Mouse (Mus musculus): ENCODE measurements around the gene Tas1r1. TPM values are rescaled to one million over a fixed set of nuclear protein-coding genes. Genes with fewer than 3 reads are reported as not detected.

Gene Tas1r1
- polyA plus RNA-seq, 1 experiment from 2014 or later: 0.66 TPM

- Histone ChIP-seq H3K9me3 (ENCODE audit: control insufficient read depth, low read length) (no peaks in the 10 kb centered on the region), H3K27ac (ENCODE audit: low read depth, low read length) (no peak overlapping the region), H3K27me3 (ENCODE audit: control insufficient read depth, insufficient read depth, low read length) (no peaks in the 10 kb centered on the region), H3K4me3 (ENCODE audit: low read depth, low read length) (no peak overlapping the region), H3K4me2 (ENCODE audit: low read depth) (no peak overlapping the region), H3K9ac (ENCODE audit: low read length) (no peak overlapping the region), H3K4me1 (ENCODE audit: control insufficient read depth, insufficient read depth, low read length) (no peaks in the 10 kb centered on the region), H3K36me3 (ENCODE audit: control insufficient read depth, insufficient read depth, low read length) (no peaks in the 10 kb centered on the region)
- DNase-seq (ENCODE audit: low spot score): no peak
- WGBS: 92% methylated on average over 10 of the region's 10 CpGs
- no peak for ATAC-seq (ENCODE audit: insufficient read depth, low FRiP score, low TSS enrichment)
These were observed 39.8 kb upstream of the Tas1r1 start for GRCm38 (mm10) chr4:152078105-152078530.

DNA sequence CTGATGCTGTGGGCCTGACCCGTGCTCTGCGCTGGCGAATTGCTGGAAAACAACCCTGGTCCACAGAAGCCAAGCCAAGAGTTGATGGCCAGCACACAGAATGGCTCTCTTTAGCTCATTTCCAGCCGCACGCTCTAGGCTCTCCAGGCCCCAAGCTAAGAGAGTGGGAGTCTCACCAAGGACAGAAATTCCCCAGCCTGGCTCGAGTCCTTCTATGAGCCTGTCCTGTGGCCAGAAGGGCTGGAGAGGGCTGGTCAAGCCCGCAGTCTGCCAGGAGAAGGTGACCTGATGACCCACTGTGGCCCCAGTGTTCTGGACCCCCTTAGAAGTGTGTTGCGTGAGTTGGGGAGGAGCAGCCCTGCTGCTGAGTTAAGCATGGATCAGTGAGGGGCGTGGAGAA is 38.8 kb upstream of the Tas1r1 start:
- Histone ChIP-seq H3K9me3 (ENCODE audit: control insufficient read depth, low read length) (no peaks in the 10 kb centered on the region), H3K27me3 (ENCODE audit: control insufficient read depth, insufficient read depth, low read length) (no peaks in the 10 kb centered on the region), H3K27ac (ENCODE audit: low read depth, low read length) (no peak overlapping the region), H3K4me3 (ENCODE audit: low read depth, low read length) (no peak overlapping the region), H3K9ac (ENCODE audit: low read length) (no peak overlapping the region), H3K4me1 (ENCODE audit: control insufficient read depth, insufficient read depth, low read length) (peaks cover 4% of the 10 kb centered on the region; the same call in 1 of the 2 replicates), H3K4me2 (ENCODE audit: low read depth) (no peak overlapping the region), H3K36me3 (ENCODE audit: control insufficient read depth, insufficient read depth, low read length) (no peaks in the 10 kb centered on the region)
- ATAC-seq (ENCODE audit: insufficient read depth, low FRiP score, low TSS enrichment) (no peak), DNase-seq (ENCODE audit: low spot score) (no peak)
- WGBS: 81% methylated on average over 9 of the region's 9 CpGs

GRCm38 (mm10) chr4:152074548-152074947 is 36.2 kb upstream of the Tas1r1 start:
- Histone ChIP-seq H3K27ac (ENCODE audit: low read depth, low read length) (no peak overlapping the region), H3K27me3 (ENCODE audit: control insufficient read depth, insufficient read depth, low read length) (no peaks in the 10 kb centered on the region), H3K36me3 (ENCODE audit: control insufficient read depth, insufficient read depth, low read length) (no peaks in the 10 kb centered on the region), H3K4me2 (ENCODE audit: low read depth) (no peak overlapping the region), H3K9me3 (ENCODE audit: control insufficient read depth, low read length) (no peaks in the 10 kb centered on the region), H3K4me1 (ENCODE audit: control insufficient read depth, insufficient read depth, low read length) (peaks cover 4% of the 10 kb centered on the region; the same call in 1 of the 2 replicates), H3K4me3 (ENCODE audit: low read depth, low read length) (no peak overlapping the region), H3K9ac (ENCODE audit: low read length) (no peak overlapping the region)
- ATAC-seq (ENCODE audit: insufficient read depth, low FRiP score, low TSS enrichment) (no peak), DNase-seq (ENCODE audit: low spot score) (no peak)
- WGBS: 80% methylated on average over 9 of the region's 9 CpGs

DNA sequence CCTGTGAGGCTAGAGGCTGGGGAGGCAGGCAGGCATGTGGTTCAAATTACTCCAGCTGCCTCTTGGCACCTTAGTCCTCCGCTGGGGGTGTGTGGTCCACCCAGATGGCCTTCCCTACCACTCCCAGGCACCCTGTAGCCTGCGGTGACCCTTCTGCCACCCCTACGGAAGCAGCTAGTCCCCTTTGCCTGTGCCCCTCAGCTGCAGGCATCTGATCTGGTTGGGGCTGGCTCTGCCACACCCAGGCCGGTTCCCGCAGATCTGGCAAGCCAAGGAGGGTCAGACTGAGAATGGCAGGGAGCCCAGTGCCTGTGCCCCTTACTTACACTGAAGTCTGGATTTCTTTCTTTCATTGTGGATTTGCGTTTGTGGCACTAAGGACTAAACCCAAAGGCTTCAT is 35.3 kb upstream of the Tas1r1 start:
- Histone ChIP-seq H3K27ac (ENCODE audit: low read depth, low read length) (no peak overlapping the region), H3K4me2 (ENCODE audit: low read depth) (no peak overlapping the region), H3K4me3 (ENCODE audit: low read depth, low read length) (no peak overlapping the region), H3K9me3 (ENCODE audit: control insufficient read depth, low read length) (no peaks in the 10 kb centered on the region), H3K4me1 (ENCODE audit: control insufficient read depth, insufficient read depth, low read length) (peaks cover 4% of the 10 kb centered on the region; the same call in 1 of the 2 replicates), H3K9ac (ENCODE audit: low read length) (no peak overlapping the region), H3K27me3 (ENCODE audit: control insufficient read depth, insufficient read depth, low read length) (no peaks in the 10 kb centered on the region), H3K36me3 (ENCODE audit: control insufficient read depth, insufficient read depth, low read length) (no peaks in the 10 kb centered on the region)
- WGBS: 85% methylated on average over 6 of the region's 6 CpGs
- DNase-seq (ENCODE audit: low spot score) (no peak), ATAC-seq (ENCODE audit: insufficient read depth, low FRiP score, low TSS enrichment) (no peak)

DNA sequence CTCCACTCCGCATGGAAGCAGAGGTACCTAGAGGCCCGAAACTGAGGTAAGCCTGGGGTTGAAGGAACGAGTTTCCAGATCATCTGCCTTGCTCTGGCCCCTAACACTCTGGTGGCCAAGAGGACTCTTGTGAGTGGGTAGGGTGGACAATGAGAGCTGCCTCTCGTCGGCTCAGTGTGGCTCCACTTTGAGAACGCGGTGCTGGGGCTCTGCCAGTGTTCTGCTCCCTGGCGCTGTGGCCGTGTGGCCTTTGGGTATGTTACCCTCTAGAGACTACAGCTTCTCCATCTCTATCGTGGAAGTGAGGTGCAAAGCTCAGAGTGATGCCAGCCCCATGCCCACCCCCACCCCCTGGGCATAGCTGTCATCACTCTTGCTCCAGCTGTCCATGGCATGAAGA is 34.3 kb upstream of the Tas1r1 start:
- 81% methylated on average over 10 of the region's 10 CpGs for WGBS
- no peak overlapping the region for H3K4me2 ChIP-seq (ENCODE audit: low read depth)
- no peaks in the 10 kb centered on the region for H3K9me3 ChIP-seq (ENCODE audit: control insufficient read depth, low read length)
- no peaks in the 10 kb centered on the region for H3K27me3 ChIP-seq (ENCODE audit: control insufficient read depth, insufficient read depth, low read length)
- ATAC-seq (ENCODE audit: insufficient read depth, low FRiP score, low TSS enrichment) (no peak), DNase-seq (ENCODE audit: low spot score) (no peak)
- peaks cover 4% of the 10 kb centered on the region; the same call in 1 of the 2 replicates for H3K4me1 ChIP-seq (ENCODE audit: control insufficient read depth, insufficient read depth, low read length)
- no peak overlapping the region for H3K4me3 ChIP-seq (ENCODE audit: low read depth, low read length)
- no peak overlapping the region for H3K9ac ChIP-seq (ENCODE audit: low read length)
- H3K36me3 ChIP-seq (ENCODE audit: control insufficient read depth, insufficient read depth, low read length): no peaks in the 10 kb centered on the region
- H3K27ac ChIP-seq (ENCODE audit: low read depth, low read length): no peak overlapping the region

- DNase-seq (ENCODE audit: low spot score) (no peak), ATAC-seq (ENCODE audit: insufficient read depth, low FRiP score, low TSS enrichment) (no peak)
- 71% methylated on average over 10 of the region's 10 CpGs for WGBS
- Histone ChIP-seq H3K27ac (ENCODE audit: low read depth, low read length) (no peak within 1 kb of the TSS), H3K4me2 (ENCODE audit: low read depth) (no peak within 1 kb of the TSS), H3K9ac (ENCODE audit: low read length) (no peak within 1 kb of the TSS), H3K4me3 (ENCODE audit: low read depth, low read length) (no peak within 1 kb of the TSS), H3K9me3 (ENCODE audit: control insufficient read depth, low read length) (no peaks in the 10 kb centered on the region), H3K27me3 (ENCODE audit: control insufficient read depth, insufficient read depth, low read length) (no peaks in the 10 kb centered on the region), H3K4me1 (ENCODE audit: control insufficient read depth, insufficient read depth, low read length) (peaks cover 4% of the 10 kb centered on the region; the same call in 1 of the 2 replicates), H3K36me3 (ENCODE audit: control insufficient read depth, insufficient read depth, low read length) (no peaks in the 10 kb centered on the region)
These were observed 33.8 kb upstream of the Tas1r1 start, which contains the start of gene Plekhg5 for GRCm38 (mm10) chr4:152072121-152072601. TSS of gene Plekhg5 (plus strand) at chr4:152072498.

DNA sequence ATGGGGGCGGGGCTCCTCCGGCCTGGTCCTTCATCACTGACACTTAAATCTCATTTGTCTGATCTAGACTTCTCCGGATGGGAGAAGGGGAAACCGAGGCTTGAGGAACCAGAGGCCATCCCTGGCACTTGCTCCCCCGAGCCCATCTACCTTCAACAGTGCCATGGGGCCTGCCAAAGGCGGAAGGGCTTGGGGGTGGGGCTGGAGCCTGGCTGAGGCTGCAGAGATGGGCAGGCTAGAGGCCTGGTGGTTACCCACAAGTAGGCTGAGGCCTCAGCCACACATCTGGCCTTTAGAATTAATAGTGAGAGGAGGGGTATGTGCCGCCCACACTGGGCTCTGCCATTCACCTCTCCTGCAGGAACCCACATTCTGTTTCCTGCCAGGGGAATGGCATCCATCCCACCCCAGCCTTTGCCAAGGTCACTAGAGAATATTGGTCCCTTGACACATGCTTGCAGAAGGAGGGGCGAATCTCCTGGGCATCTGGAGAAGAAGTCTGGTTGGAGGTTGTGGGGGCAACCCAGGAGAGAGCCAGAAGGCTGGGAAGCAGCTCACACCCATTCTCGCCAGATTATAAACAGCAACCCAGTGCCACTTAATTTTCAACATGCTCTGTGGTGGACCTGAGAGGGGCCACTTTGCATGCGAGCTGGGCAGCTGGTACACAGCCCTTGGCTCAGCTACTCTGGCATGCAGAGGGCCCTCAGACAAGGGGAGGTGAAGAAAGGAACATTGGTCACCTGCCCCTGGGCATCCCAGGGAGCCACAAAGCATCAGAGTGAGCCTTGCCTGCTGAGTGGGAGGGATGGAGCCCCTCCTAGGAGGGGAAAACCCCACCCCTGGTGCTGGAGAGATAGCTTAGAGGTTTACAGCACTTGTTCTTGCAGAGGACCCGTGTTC is 32.4 kb upstream of the Tas1r1 start:
- Histone ChIP-seq H3K4me1 (ENCODE audit: control insufficient read depth, insufficient read depth, low read length) (peaks cover 4% of the 10 kb centered on the region; the same call in 1 of the 2 replicates), H3K9ac (ENCODE audit: low read length) (no peak overlapping the region), H3K27ac (ENCODE audit: low read depth, low read length) (no peak overlapping the region), H3K9me3 (ENCODE audit: control insufficient read depth, low read length) (no peaks in the 10 kb centered on the region), H3K4me2 (ENCODE audit: low read depth) (no peak overlapping the region), H3K36me3 (ENCODE audit: control insufficient read depth, insufficient read depth, low read length) (no peaks in the 10 kb centered on the region), H3K4me3 (ENCODE audit: low read depth, low read length) (no peak overlapping the region), H3K27me3 (ENCODE audit: control insufficient read depth, insufficient read depth, low read length) (no peaks in the 10 kb centered on the region)
- ATAC-seq (ENCODE audit: insufficient read depth, low FRiP score, low TSS enrichment) (no peak), DNase-seq (ENCODE audit: low spot score) (no peak)
- WGBS: 83% methylated on average over 11 of the region's 11 CpGs

DNA sequence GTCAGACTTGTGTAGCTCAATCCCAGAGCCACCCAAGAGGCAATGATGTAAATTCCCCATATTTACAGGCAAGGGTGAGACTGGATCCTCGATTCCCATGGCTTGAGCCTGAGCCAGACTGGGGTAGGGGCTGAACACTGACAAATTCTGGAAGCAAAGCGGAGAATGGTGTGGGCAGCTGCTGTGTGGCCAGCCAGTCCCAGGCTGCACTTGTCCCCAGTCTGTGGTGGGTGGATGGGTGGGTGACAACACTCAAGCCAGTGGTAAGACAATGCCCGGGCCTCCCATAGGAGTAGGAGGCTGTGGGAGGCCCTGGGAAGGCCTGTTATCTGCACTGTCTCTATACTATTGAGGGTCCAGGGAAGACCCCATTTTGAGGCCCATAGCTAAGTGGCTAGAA is 30.9 kb upstream of the Tas1r1 start:
- DNase-seq (ENCODE audit: low spot score) (no peak), ATAC-seq (ENCODE audit: insufficient read depth, low FRiP score, low TSS enrichment) (no peak)
- Histone ChIP-seq H3K27me3 (ENCODE audit: control insufficient read depth, insufficient read depth, low read length) (no peaks in the 10 kb centered on the region), H3K4me2 (ENCODE audit: low read depth) (no peak overlapping the region), H3K9ac (ENCODE audit: low read length) (no peak overlapping the region), H3K4me1 (ENCODE audit: control insufficient read depth, insufficient read depth, low read length) (peaks cover 4% of the 10 kb centered on the region; the same call in 1 of the 2 replicates), H3K9me3 (ENCODE audit: control insufficient read depth, low read length) (no peaks in the 10 kb centered on the region), H3K27ac (ENCODE audit: low read depth, low read length) (no peak overlapping the region), H3K36me3 (ENCODE audit: control insufficient read depth, insufficient read depth, low read length) (no peaks in the 10 kb centered on the region), H3K4me3 (ENCODE audit: low read depth, low read length) (no peak overlapping the region)
- 87% methylated on average over 3 of the region's 3 CpGs for whole genome bisulfite sequencing
